Mouse (Mus musculus) lung, embryonic 16.5 days (tissue): ENCODE results near the gene Mcu. TPM values are rescaled to one million over a fixed set of nuclear protein-coding genes. Genes with fewer than 3 reads are reported as not detected.

ENCODE experiments used
- ATAC-seq: fragments of 200-750 bp; cut with Nextera tagmentation; 2 replicates; pipeline ENCODE4 v1.8.0; 2017; ENCODE audit warnings: low read depth, mild to moderate bottlenecking, moderate library complexity
- H3K27ac ChIP-seq: fragments of 300-500 bp; sonication (generic); 2 replicates; pipeline ENCODE4 v1.5.1; 2014; ENCODE audit warnings: mild to moderate bottlenecking, control low read depth, low read length
- H3K27me3 ChIP-seq: fragments of 300-500 bp; sonication (generic); 2 replicates; pipeline ENCODE4 v1.6.1; 2014; ENCODE audit warnings: low read depth, low read length, mixed read lengths; ENCODE audit not compliant: control insufficient read depth, insufficient read depth
- H3K36me3 ChIP-seq: fragments of 300-500 bp; sonication (generic); 2 replicates; pipeline ENCODE4 v1.6.1; 2014; ENCODE audit warnings: low read length; ENCODE audit not compliant: control insufficient read depth, insufficient read depth
- H3K4me1 ChIP-seq: fragments of 300-500 bp; sonication (generic); replicated peaks from 2 replicates; pipeline ENCODE4 v1.6.1; 2014; ENCODE audit warnings: low read length, mixed read lengths; ENCODE audit not compliant: control insufficient read depth, insufficient read depth
- H3K4me2 ChIP-seq: fragments of 300-500 bp; sonication (generic); 2 replicates; pipeline ENCODE4 v1.6.1; 2014; ENCODE audit warnings: low read depth, low read length, control low read depth
- H3K4me3 ChIP-seq: fragments of 300-500 bp; sonication (generic); 2 replicates; pipeline ENCODE4 v1.5.1; 2014; ENCODE audit warnings: mild to moderate bottlenecking, low read length, control low read depth
- H3K9ac ChIP-seq: fragments of 300-500 bp; sonication (generic); 2 replicates; pipeline ENCODE4 v1.6.1; 2014; ENCODE audit warnings: low read length, control low read depth
- H3K9me3 ChIP-seq: fragments of 300-500 bp; sonication (generic); 2 replicates; pipeline ENCODE4 v1.6.1; 2016; ENCODE audit warnings: low read length; ENCODE audit not compliant: control insufficient read depth
- WGBS: fragments of 180-500 bp; shearing (Covaris S2); extraction: QIAGEN DNeasy Blood & Tissue Kit; methylation state at CpG from one replicate; pipeline ENCODE4 v1.1.7; 2014; 5-methylcytosine and 5-hydroxymethylcytosine counted together
- polyA plus RNA-seq: library from polyadenylated mRNA; unstranded; fragments of >200 nt; fragmentation: Nextera tagmentation; extraction: Ambion mirVana; gene quantifications from 2 replicates; pipeline ENCODE4 v1.2.1, GENCODE M21; 2015

The Mcu gene
- polyA plus RNA-seq, 1 experiment from 2014 or later, result 33.3 TPM

GRCm38 (mm10) chr10:59638576-59638975, 22.1 kb upstream of the Mcu start:
- Histone ChIP-seq H3K27me3 (no peaks in the 10 kb centered on the region), H3K9ac (no peak overlapping the region), H3K36me3 (no peaks in the 10 kb centered on the region), H3K4me2 (no peak overlapping the region), H3K4me1 (0 out of 2 replicates have a peak, but pooled peaks cover 2% of the 10 kb centered on the region), H3K9me3 (no peaks in the 10 kb centered on the region), H3K4me3 (no peak overlapping the region), H3K27ac (no peak overlapping the region)
- ATAC-seq, result no peak
- 75% methylated on average over 6 of the region's 6 CpGs for WGBS

DNA sequence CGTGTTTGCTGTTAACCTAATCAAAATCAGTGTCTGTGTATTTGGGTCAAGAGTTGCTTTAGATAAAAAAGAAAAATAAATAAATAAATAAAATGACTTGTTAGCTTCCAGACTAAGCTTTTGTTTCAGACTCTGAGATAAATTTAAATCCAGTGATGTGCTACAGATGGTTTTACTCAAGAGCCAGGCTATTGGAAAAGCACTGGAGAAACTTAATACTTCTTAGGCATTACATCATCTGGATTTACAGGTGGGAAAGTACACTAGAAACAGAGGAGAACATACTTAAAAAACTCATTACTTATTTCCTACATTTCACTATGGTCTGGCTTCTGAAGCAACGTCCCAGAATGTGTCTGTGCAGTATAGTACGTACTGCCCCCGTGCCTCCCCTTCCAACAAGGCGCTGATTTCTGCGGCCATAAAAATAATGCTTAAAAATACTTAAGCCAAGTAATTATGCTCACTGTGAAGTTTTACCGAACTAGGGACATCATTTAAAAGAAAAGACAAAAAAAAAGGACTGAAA, 21.2 kb upstream of the Mcu start:
- Histone ChIP-seq H3K4me1 (0 out of 2 replicates have a peak, but pooled peaks cover 2% of the 10 kb centered on the region), H3K36me3 (no peaks in the 10 kb centered on the region), H3K27me3 (no peaks in the 10 kb centered on the region), H3K9me3 (no peaks in the 10 kb centered on the region), H3K9ac (no peak overlapping the region), H3K27ac (no peak overlapping the region), H3K4me3 (no peak overlapping the region), H3K4me2 (no peak overlapping the region)
- ATAC-seq, result no peak
- 61% methylated on average over 7 of the region's 7 CpGs for WGBS

DNA sequence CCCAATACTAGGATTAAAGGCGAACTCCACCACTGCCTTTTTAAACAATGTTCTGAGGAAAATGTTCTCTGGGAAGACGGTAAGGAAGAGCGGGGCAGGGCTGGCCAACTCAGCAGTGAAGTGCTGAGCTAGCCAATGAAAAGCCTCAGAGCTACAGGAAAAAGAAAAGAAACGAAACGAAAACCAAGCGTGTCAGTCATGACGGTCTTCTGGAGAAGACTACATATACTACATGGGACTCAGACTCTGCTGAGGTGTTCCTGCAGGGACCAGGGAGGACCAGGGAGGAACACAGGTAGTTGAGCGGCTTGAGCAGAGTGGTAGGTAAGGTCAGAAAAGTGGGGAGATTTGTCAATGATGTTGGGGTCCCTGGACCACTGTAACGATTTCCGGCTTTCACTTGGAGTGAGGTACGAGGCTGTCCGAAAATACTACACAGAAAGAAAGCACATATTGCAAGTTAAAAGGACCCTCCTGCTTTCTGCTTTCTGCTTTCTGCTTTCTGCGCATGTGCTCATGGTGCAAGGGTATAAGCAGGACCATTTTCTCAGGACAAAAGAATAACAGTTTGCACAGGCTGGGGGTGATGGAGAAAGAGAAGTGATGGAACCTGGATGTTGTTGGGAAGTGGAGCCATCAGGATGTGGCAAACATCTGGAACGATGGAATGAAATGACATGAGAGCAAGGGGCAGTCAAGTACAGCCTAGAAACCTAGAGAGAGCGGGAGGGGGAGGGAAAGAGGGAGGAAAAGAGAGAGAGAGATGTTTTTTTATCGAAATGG, 20.4 kb upstream of the Mcu start:
- peak overlapping the region; percentile 31 for H3K4me3 ChIP-seq
- no peaks in the 10 kb centered on the region for H3K36me3 ChIP-seq
- 0 out of 2 replicates have a peak, but pooled peaks cover 2% of the 10 kb centered on the region for H3K4me1 ChIP-seq
- H3K27me3 ChIP-seq, result no peaks in the 10 kb centered on the region
- peak overlapping the region; percentile 13 for H3K4me2 ChIP-seq
- no peak overlapping the region for H3K9ac ChIP-seq
- peak; percentile 23; the same call in 1 of the 2 replicates for ATAC-seq
- H3K9me3 ChIP-seq, result no peaks in the 10 kb centered on the region
- no peak overlapping the region for H3K27ac ChIP-seq
- 63% methylated on average over 16 of the region's 16 CpGs for WGBS

DNA sequence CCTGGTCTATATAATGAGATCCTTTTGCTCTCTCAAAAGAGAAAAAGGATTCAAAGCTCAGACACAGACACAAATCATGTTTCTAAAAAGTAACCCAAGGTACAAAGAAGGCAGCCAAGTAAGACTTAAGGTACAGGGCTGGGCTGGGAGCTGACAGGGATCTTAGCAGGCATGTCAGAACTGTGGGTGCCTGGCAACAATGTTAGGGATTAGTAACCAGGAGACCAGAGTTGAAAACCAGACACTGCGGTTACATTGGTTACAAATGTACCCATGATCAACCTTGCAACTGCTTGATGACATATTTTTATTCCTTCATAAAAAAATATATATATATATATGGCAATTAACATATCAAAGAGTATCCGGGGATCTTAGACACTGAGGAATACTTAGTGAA, 19.6 kb upstream of the Mcu start:
- H3K9me3 ChIP-seq, result no peaks in the 10 kb centered on the region
- no peak for ATAC-seq
- no peak overlapping the region for H3K4me2 ChIP-seq
- no peaks in the 10 kb centered on the region for H3K27me3 ChIP-seq
- 90% methylated on average over 2 of the region's 2 CpGs for WGBS
- no peak overlapping the region for H3K9ac ChIP-seq
- no peak overlapping the region for H3K4me3 ChIP-seq
- 0 out of 2 replicates have a peak, but pooled peaks cover 2% of the 10 kb centered on the region for H3K4me1 ChIP-seq
- H3K27ac ChIP-seq, result no peak overlapping the region
- no peaks in the 10 kb centered on the region for H3K36me3 ChIP-seq

DNA sequence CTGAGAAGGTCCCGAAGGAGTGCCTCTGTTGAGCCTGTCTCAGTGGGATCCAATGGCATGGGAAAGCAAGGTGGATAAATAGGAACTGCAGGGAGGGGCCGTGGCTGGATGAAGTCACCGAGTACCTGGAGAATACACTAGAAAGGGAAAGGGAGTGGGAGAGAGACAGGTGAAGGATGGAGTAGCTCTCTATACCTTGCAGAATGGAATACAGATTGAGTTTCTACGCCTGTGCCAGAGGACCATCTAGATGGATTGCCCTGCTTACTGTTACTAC, 13.0 kb upstream of the Mcu start:
- no peak for ATAC-seq
- Histone ChIP-seq H3K4me3 (no peak overlapping the region), H3K36me3 (no peaks in the 10 kb centered on the region), H3K27ac (no peak overlapping the region), H3K27me3 (no peaks in the 10 kb centered on the region), H3K4me1 (0 out of 2 replicates have a peak, but pooled peaks cover 5% of the 10 kb centered on the region), H3K9me3 (no peaks in the 10 kb centered on the region), H3K4me2 (no peak overlapping the region), H3K9ac (no peak overlapping the region)
- WGBS, result 74% methylated on average over 4 of the region's 4 CpGs

DNA sequence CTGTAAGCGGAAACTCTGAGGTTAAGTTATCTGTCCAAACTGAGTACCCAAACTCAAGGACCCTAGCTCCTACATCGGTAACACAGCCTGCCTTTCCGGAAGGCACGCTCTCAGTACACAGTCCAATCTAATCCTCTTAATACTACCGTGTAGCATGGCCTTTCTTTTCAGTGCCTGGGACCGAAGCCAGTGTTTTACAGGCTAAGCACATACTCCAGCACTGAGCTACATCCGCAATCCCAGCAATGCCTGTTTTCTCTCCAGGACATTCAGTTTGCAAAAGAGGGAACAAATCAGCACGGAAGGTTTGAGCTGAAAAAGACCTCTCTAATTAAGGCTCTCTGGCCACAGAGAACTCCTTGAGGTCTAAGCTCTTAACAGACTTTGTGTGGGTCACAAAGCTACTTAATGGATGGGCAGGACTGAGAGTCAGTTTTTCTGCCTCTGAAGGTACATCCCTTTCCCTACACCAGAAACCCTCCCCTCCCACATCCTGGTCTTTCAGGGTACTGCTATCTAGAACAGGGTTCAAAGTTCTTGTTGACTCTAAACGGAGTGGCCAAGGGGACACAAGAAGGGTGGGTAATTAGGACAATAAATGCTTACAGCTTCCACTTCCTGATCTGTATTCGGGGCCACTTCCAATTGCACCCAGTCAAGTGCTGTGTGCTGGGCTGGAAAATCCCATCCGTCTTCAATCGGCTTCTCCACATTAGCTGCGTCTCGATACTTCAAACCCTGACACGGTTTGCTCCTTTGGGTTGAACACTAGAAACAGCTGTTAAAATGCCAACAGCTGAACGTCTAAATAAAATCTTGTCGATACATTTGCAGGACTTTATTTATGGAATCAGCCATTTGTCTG, 12.4 kb upstream of the Mcu start:
- peak; percentile 70 for ATAC-seq
- H3K4me3 ChIP-seq, result no peak overlapping the region
- 0 out of 2 replicates have a peak, but pooled peaks cover 5% of the 10 kb centered on the region for H3K4me1 ChIP-seq
- 61% methylated on average over 17 of the region's 17 CpGs for whole genome bisulfite sequencing
- no peaks in the 10 kb centered on the region for H3K36me3 ChIP-seq
- no peak overlapping the region for H3K4me2 ChIP-seq
- peak overlapping the region; percentile 43; the same call in 1 of the 2 replicates for H3K27ac ChIP-seq
- H3K9me3 ChIP-seq, result no peaks in the 10 kb centered on the region
- H3K9ac ChIP-seq, result 0 out of 2 replicates have a peak overlapping the region, but pooled peaks have one; percentile 15
- no peaks in the 10 kb centered on the region for H3K27me3 ChIP-seq

DNA sequence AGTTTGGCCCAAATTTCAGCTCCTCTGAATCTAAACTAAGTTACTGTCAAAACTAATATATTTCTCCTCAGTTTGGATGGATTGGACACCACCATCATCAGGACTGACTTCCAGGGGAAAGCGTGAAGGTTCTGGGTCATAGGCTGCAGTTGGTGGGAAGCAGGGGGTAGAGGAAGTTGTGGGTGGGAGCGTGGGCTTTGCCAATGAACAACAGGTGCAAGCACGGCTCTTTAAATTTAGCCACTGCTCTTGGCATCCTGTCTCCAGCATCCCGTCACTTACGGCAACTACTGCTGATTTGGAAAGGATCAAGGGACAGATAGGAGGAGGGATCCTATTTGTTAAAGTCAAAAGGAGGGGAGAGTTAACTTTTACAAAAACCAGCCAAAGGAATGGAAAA, 7.0 kb upstream of the Mcu start:
- no peaks in the 10 kb centered on the region for H3K27me3 ChIP-seq
- no peak overlapping the region for H3K4me2 ChIP-seq
- H3K9ac ChIP-seq, result no peak overlapping the region
- H3K4me3 ChIP-seq, result no peak overlapping the region
- H3K36me3 ChIP-seq, result no peaks in the 10 kb centered on the region
- H3K9me3 ChIP-seq, result no peaks in the 10 kb centered on the region
- H3K4me1 ChIP-seq, result no peaks in the 10 kb centered on the region
- WGBS, result 69% methylated on average over 5 of the region's 5 CpGs
- no peak overlapping the region for H3K27ac ChIP-seq
- ATAC-seq, result no peak

- Histone ChIP-seq H3K27me3 (no peaks in the 10 kb centered on the region), H3K4me3 (no peak overlapping the region), H3K4me1 (peaks cover 4% of the 10 kb centered on the region; the same call in 1 of the 2 replicates), H3K4me2 (peak overlapping the region; percentile 23; the same call in 1 of the 2 replicates), H3K27ac (no peak overlapping the region), H3K9ac (no peak overlapping the region), H3K36me3 (no peaks in the 10 kb centered on the region), H3K9me3 (no peaks in the 10 kb centered on the region)
- 25% methylated on average over 10 of the region's 10 CpGs for WGBS
- ATAC-seq, result no peak
Observed at GRCm38 (mm10) chr10:59621355-59621754, 4.9 kb upstream of the Mcu start.

DNA sequence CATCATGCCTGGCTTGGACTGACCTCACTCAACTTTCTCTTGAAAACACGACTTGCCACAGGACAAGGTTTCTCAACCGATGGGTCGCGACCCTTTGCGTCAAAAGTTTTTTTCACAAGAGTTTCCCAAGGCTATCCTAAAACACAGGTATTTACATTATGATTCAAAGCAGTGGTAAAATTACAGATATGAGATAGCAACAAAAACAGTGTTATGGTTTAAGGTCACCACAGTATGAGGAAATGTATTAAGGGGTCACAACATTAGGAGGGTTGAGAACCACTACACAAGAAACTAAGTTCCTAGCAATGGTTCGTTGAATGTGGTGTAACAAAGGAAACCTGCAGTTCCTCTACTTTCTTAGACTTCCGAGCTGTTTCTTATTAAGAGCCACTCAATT, 1.3 kb upstream of the Mcu start:
- no peaks in the 10 kb centered on the region for H3K27me3 ChIP-seq
- H3K4me2 ChIP-seq, result no peak overlapping the region
- no peaks in the 10 kb centered on the region for H3K36me3 ChIP-seq
- ATAC-seq, result no peak
- H3K9ac ChIP-seq, result no peak overlapping the region
- H3K4me1 ChIP-seq, result peaks cover 19% of the 10 kb centered on the region
- H3K27ac ChIP-seq, result no peak overlapping the region
- 89% methylated on average over 7 of the region's 7 CpGs for WGBS
- no peaks in the 10 kb centered on the region for H3K9me3 ChIP-seq
- no peak overlapping the region for H3K4me3 ChIP-seq
